Mouse (Mus musculus): Measurements from ENCODE around the gene Tmem59. TPM values are rescaled to one million over a fixed set of nuclear protein-coding genes. Genes with fewer than 3 reads are reported as not detected.

The Tmem59 gene
- polyA plus RNA-seq, 1 experiment from 2014 or later: 302 TPM

GRCm38 (mm10) chr4:107166700-107167099, 11.5 kb upstream of the Tmem59 start:
- WGBS (ENCODE audit: insufficient replicate concordance): 74% methylated on average over 5 of the region's 5 CpGs
- no peaks in the 10 kb centered on the region for H3K36me3 ChIP-seq (ENCODE audit: control insufficient read depth, insufficient read depth, low read length)
- no peak for ATAC-seq (replicated peaks; ENCODE audit: insufficient number of reproducible peaks, low FRiP score, low TSS enrichment)

GRCm38 (mm10) chr4:107167798-107168197, 10.4 kb upstream of the Tmem59 start:
- no peak overlapping the region for H3K9ac ChIP-seq (ENCODE audit: low read depth, low read length)
- no peak overlapping the region for H3K4me3 ChIP-seq (ENCODE audit: low read depth, low read length)
- H3K27me3 ChIP-seq (ENCODE audit: control insufficient read depth, insufficient read depth, low read length): no peaks in the 10 kb centered on the region
- H3K27ac ChIP-seq (ENCODE audit: low read depth, low read length): no peak overlapping the region
- WGBS (ENCODE audit: insufficient replicate concordance): 82% methylated on average over 5 of the region's 5 CpGs
- no peaks in the 10 kb centered on the region for H3K4me1 ChIP-seq (ENCODE audit: control insufficient read depth, insufficient read depth, low read length)
- peaks cover 4% of the 10 kb centered on the region; the same call in 1 of the 2 replicates for H3K36me3 ChIP-seq (ENCODE audit: control insufficient read depth, insufficient read depth, low read length)
- H3K4me2 ChIP-seq: no peak overlapping the region
- ATAC-seq (replicated peaks; ENCODE audit: insufficient number of reproducible peaks, low FRiP score, low TSS enrichment): no peak
- H3K9me3 ChIP-seq (replicated peaks; ENCODE audit: control insufficient read depth, low read length): no peaks in the 10 kb centered on the region

More at GRCm38 (mm10) chr4:107166700-107167099, 11.5 kb upstream of the Tmem59 start:
- Histone ChIP-seq H3K4me1 (ENCODE audit: control insufficient read depth, insufficient read depth, low read length) (no peaks in the 10 kb centered on the region), H3K27ac (ENCODE audit: low read depth, low read length) (no peak overlapping the region), H3K9ac (ENCODE audit: low read depth, low read length) (no peak overlapping the region), H3K4me2 (no peak overlapping the region), H3K9me3 (replicated peaks; ENCODE audit: control insufficient read depth, low read length) (no peaks in the 10 kb centered on the region), H3K4me3 (ENCODE audit: low read depth, low read length) (no peak overlapping the region), H3K27me3 (ENCODE audit: control insufficient read depth, insufficient read depth, low read length) (no peaks in the 10 kb centered on the region)

GRCm38 (mm10) chr4:107177506-107177905, 693 bp upstream of the Tmem59 start:
- H3K4me1 ChIP-seq (ENCODE audit: control insufficient read depth, insufficient read depth, low read length): peaks cover 6% of the 10 kb centered on the region
- 47% methylated on average over 11 of the region's 11 CpGs for WGBS (ENCODE audit: insufficient replicate concordance)
- no peaks in the 10 kb centered on the region for H3K27me3 ChIP-seq (ENCODE audit: control insufficient read depth, insufficient read depth, low read length)
- peak overlapping the region; percentile 99 for H3K27ac ChIP-seq (ENCODE audit: low read depth, low read length)
- H3K36me3 ChIP-seq (ENCODE audit: control insufficient read depth, insufficient read depth, low read length): peaks cover 10% of the 10 kb centered on the region
- H3K4me3 ChIP-seq (ENCODE audit: low read depth, low read length): peak overlapping the region; percentile 97
- peak overlapping the region; percentile 94 for H3K9ac ChIP-seq (ENCODE audit: low read depth, low read length)
- no peak for ATAC-seq (replicated peaks; ENCODE audit: insufficient number of reproducible peaks, low FRiP score, low TSS enrichment)
- no peaks in the 10 kb centered on the region for H3K9me3 ChIP-seq (replicated peaks; ENCODE audit: control insufficient read depth, low read length)
- H3K4me2 ChIP-seq: peak overlapping the region; percentile 86

- Histone ChIP-seq H3K27ac (ENCODE audit: low read depth, low read length) (peak within 1 kb of the TSS; percentile 99), H3K9me3 (replicated peaks; ENCODE audit: control insufficient read depth, low read length) (no peaks in the 10 kb centered on the region), H3K4me3 (ENCODE audit: low read depth, low read length) (peak within 1 kb of the TSS; percentile 97), H3K4me2 (peak within 1 kb of the TSS; percentile 86), H3K27me3 (ENCODE audit: control insufficient read depth, insufficient read depth, low read length) (no peaks in the 10 kb centered on the region), H3K9ac (ENCODE audit: low read depth, low read length) (peak within 1 kb of the TSS; percentile 94), H3K36me3 (ENCODE audit: control insufficient read depth, insufficient read depth, low read length) (peaks cover 6% of the 10 kb centered on the region; the same call in 1 of the 2 replicates), H3K4me1 (ENCODE audit: control insufficient read depth, insufficient read depth, low read length) (peaks cover 6% of the 10 kb centered on the region)
- peak; percentile 70 for ATAC-seq (replicated peaks; ENCODE audit: insufficient number of reproducible peaks, low FRiP score, low TSS enrichment)
- WGBS (ENCODE audit: insufficient replicate concordance): under 1% methylated on average over 47 of the region's 47 CpGs
Observed at GRCm38 (mm10) chr4:107178830-107179490, 761 bp downstream of the Tmem59 start, which contains the start of gene Tceanc2. Tceanc2 (minus strand) TSS chr4:107179116.

- no peak for ATAC-seq (replicated peaks; ENCODE audit: insufficient number of reproducible peaks, low FRiP score, low TSS enrichment)
- Histone ChIP-seq H3K4me1 (ENCODE audit: control insufficient read depth, insufficient read depth, low read length) (peaks cover 6% of the 10 kb centered on the region), H3K27ac (ENCODE audit: low read depth, low read length) (peak overlapping the region; percentile 99), H3K9ac (ENCODE audit: low read depth, low read length) (peak overlapping the region; percentile 94), H3K36me3 (ENCODE audit: control insufficient read depth, insufficient read depth, low read length) (peaks cover 5% of the 10 kb centered on the region; the same call in 1 of the 2 replicates), H3K27me3 (ENCODE audit: control insufficient read depth, insufficient read depth, low read length) (no peaks in the 10 kb centered on the region), H3K9me3 (replicated peaks; ENCODE audit: control insufficient read depth, low read length) (no peaks in the 10 kb centered on the region), H3K4me2 (peak overlapping the region; percentile 86), H3K4me3 (ENCODE audit: low read depth, low read length) (peak overlapping the region; percentile 97)
- WGBS (ENCODE audit: insufficient replicate concordance): 3% methylated on average over 8 of the region's 8 CpGs
Observed at GRCm38 (mm10) chr4:107179561-107179960, 1.4 kb downstream of the Tmem59 start.

- Histone ChIP-seq H3K9me3 (replicated peaks; ENCODE audit: control insufficient read depth, low read length) (no peaks in the 10 kb centered on the region), H3K4me1 (ENCODE audit: control insufficient read depth, insufficient read depth, low read length) (peaks cover 6% of the 10 kb centered on the region), H3K27ac (ENCODE audit: low read depth, low read length) (no peak overlapping the region), H3K27me3 (ENCODE audit: control insufficient read depth, insufficient read depth, low read length) (no peaks in the 10 kb centered on the region), H3K9ac (ENCODE audit: low read depth, low read length) (no peak overlapping the region), H3K4me2 (no peak overlapping the region), H3K4me3 (ENCODE audit: low read depth, low read length) (no peak overlapping the region), H3K36me3 (ENCODE audit: control insufficient read depth, insufficient read depth, low read length) (no peaks in the 10 kb centered on the region)
- ATAC-seq (replicated peaks; ENCODE audit: insufficient number of reproducible peaks, low FRiP score, low TSS enrichment): no peak
Observed at GRCm38 (mm10) chr4:107180746-107181145, 2.5 kb downstream of the Tmem59 start.

- no peak overlapping the region for H3K4me2 ChIP-seq
Observed at GRCm38 (mm10) chr4:107181866-107182265, 3.7 kb downstream of the Tmem59 start.

GRCm38 (mm10) chr4:107182796-107183195, 4.6 kb downstream of the Tmem59 start:
- no peak overlapping the region for H3K4me2 ChIP-seq
- H3K9me3 ChIP-seq (replicated peaks; ENCODE audit: control insufficient read depth, low read length): no peaks in the 10 kb centered on the region
- ATAC-seq (replicated peaks; ENCODE audit: insufficient number of reproducible peaks, low FRiP score, low TSS enrichment): no peak
- 65% methylated on average over 2 of the region's 2 CpGs for WGBS (ENCODE audit: insufficient replicate concordance)
- H3K36me3 ChIP-seq (ENCODE audit: control insufficient read depth, insufficient read depth, low read length): no peaks in the 10 kb centered on the region; the same call in none of the 2 replicates
- no peak overlapping the region for H3K27ac ChIP-seq (ENCODE audit: low read depth, low read length)
- H3K9ac ChIP-seq (ENCODE audit: low read depth, low read length): no peak overlapping the region
- no peaks in the 10 kb centered on the region for H3K27me3 ChIP-seq (ENCODE audit: control insufficient read depth, insufficient read depth, low read length)
- H3K4me1 ChIP-seq (ENCODE audit: control insufficient read depth, insufficient read depth, low read length): peaks cover 2% of the 10 kb centered on the region; the same call in 1 of the 2 replicates
- no peak overlapping the region for H3K4me3 ChIP-seq (ENCODE audit: low read depth, low read length)

More at GRCm38 (mm10) chr4:107181866-107182265, 3.7 kb downstream of the Tmem59 start:
- 79% methylated on average over 6 of the region's 6 CpGs for WGBS (ENCODE audit: insufficient replicate concordance)
- Histone ChIP-seq H3K9ac (ENCODE audit: low read depth, low read length) (no peak overlapping the region), H3K4me1 (ENCODE audit: control insufficient read depth, insufficient read depth, low read length) (peaks cover 6% of the 10 kb centered on the region), H3K4me3 (ENCODE audit: low read depth, low read length) (no peak overlapping the region), H3K36me3 (ENCODE audit: control insufficient read depth, insufficient read depth, low read length) (no peaks in the 10 kb centered on the region), H3K27me3 (ENCODE audit: control insufficient read depth, insufficient read depth, low read length) (no peaks in the 10 kb centered on the region), H3K27ac (ENCODE audit: low read depth, low read length) (no peak overlapping the region), H3K9me3 (replicated peaks; ENCODE audit: control insufficient read depth, low read length) (no peaks in the 10 kb centered on the region)
- ATAC-seq (replicated peaks; ENCODE audit: insufficient number of reproducible peaks, low FRiP score, low TSS enrichment): no peak

- no peaks in the 10 kb centered on the region for H3K27me3 ChIP-seq (ENCODE audit: control insufficient read depth, insufficient read depth, low read length)
- no peak overlapping the region for H3K27ac ChIP-seq (ENCODE audit: low read depth, low read length)
- 82% methylated on average over 4 of the region's 4 CpGs for WGBS (ENCODE audit: insufficient replicate concordance)
- no peak overlapping the region for H3K4me2 ChIP-seq
- ATAC-seq (replicated peaks; ENCODE audit: insufficient number of reproducible peaks, low FRiP score, low TSS enrichment): no peak
- H3K4me1 ChIP-seq (ENCODE audit: control insufficient read depth, insufficient read depth, low read length): peaks cover 2% of the 10 kb centered on the region; the same call in 1 of the 2 replicates
- no peaks in the 10 kb centered on the region; the same call in none of the 2 replicates for H3K36me3 ChIP-seq (ENCODE audit: control insufficient read depth, insufficient read depth, low read length)
- H3K9ac ChIP-seq (ENCODE audit: low read depth, low read length): no peak overlapping the region
- no peak overlapping the region for H3K4me3 ChIP-seq (ENCODE audit: low read depth, low read length)
- no peaks in the 10 kb centered on the region for H3K9me3 ChIP-seq (replicated peaks; ENCODE audit: control insufficient read depth, low read length)
Observed at GRCm38 (mm10) chr4:107183203-107183602, 5.0 kb downstream of the Tmem59 start.

All from heart, embryonic 11.5 days (tissue).